Mouse (Mus musculus) liver, postnatal 0 days (tissue): ENCODE results near the gene Vars. TPM values are rescaled to one million over a fixed set of nuclear protein-coding genes. Genes with fewer than 3 reads are reported as not detected.
"Not testable (repeated sequence)": the region's sequence is repeated elsewhere in the genome, so short reads cannot be mapped to it uniquely, and the experiment has no call there.

Experiments used
- ATAC-seq: fragments of 200-750 bp; cut with Nextera tagmentation; 2 replicates; pipeline ENCODE4 v1.8.0; 2017; ENCODE audit warnings: mild to moderate bottlenecking, moderate library complexity
- DNase-seq: peaks from one replicate; pipeline ENCODE4 v3.0.0-alpha.2; 2016
- H3K27ac ChIP-seq: fragments of 300-500 bp; sonication (generic); 2 replicates; pipeline ENCODE4 v1.5.1; 2014; ENCODE audit warnings: antibody characterized with exemption, moderate library complexity, mild to moderate bottlenecking, low read depth
- H3K27me3 ChIP-seq: fragments of 300-500 bp; sonication (generic); 2 replicates; pipeline ENCODE4 v1.6.1; 2014; ENCODE audit warnings: low read length, control low read depth, mixed read lengths; ENCODE audit not compliant: insufficient read depth
- H3K36me3 ChIP-seq: fragments of 300-500 bp; sonication (generic); replicated peaks from 2 replicates; pipeline ENCODE4 v1.6.1; 2014; ENCODE audit warnings: mild to moderate bottlenecking, control low read depth, low read length, moderate library complexity, mixed read lengths; ENCODE audit not compliant: insufficient read depth
- H3K4me1 ChIP-seq: fragments of 300-500 bp; sonication (generic); 2 replicates; pipeline ENCODE4 v1.6.1; 2014; ENCODE audit warnings: antibody characterized with exemption, mild to moderate bottlenecking, control low read depth; ENCODE audit not compliant: insufficient read depth
- H3K4me2 ChIP-seq: fragments of 300-500 bp; sonication (generic); 2 replicates; pipeline ENCODE4 v1.6.1; 2014; ENCODE audit warnings: low read depth, mild to moderate bottlenecking, low read length, moderate library complexity, mixed read lengths
- H3K4me3 ChIP-seq: fragments of 300-500 bp; sonication (generic); 2 replicates; pipeline ENCODE4 v1.5.1; 2014; ENCODE audit warnings: low read depth, low read length
- H3K9ac ChIP-seq: fragments of 300-500 bp; sonication (generic); replicated peaks from 2 replicates; pipeline ENCODE4 v1.6.1; 2014; ENCODE audit warnings: mild to moderate bottlenecking, moderate library complexity
- H3K9me3 ChIP-seq: fragments of 300-500 bp; sonication (generic); 2 replicates; pipeline ENCODE4 v1.6.1; 2016; ENCODE audit warnings: mild to moderate bottlenecking, control low read depth, low read length, mixed read lengths
- CTCF ChIP-seq: sonication (generic); IDR thresholded peaks from 2 replicates; pipeline ENCODE4 v1.5.1; 2016; ENCODE audit warnings: antibody characterized with exemption, low read depth
- EP300 ChIP-seq: IDR thresholded peaks from 2 replicates; pipeline ENCODE4 v1.6.1; 2016; ENCODE audit warnings: antibody characterized with exemption, low read depth, mild to moderate bottlenecking
- WGBS: fragments of 180-500 bp; shearing (Covaris S2); extraction: QIAGEN DNeasy Blood & Tissue Kit; methylation state at CpG from one replicate; pipeline ENCODE4 v1.1.7; 2014; ENCODE audit not compliant: insufficient replicate concordance; 5-methylcytosine and 5-hydroxymethylcytosine counted together
- polyA plus RNA-seq: library from polyadenylated mRNA; unstranded; fragments of >200 nt; fragmentation: Nextera tagmentation; extraction: Ambion mirVana; gene quantifications from 2 replicates; pipeline ENCODE4 v1.2.1, GENCODE M21; 2015

The Vars gene
- polyA plus RNA-seq, 1 experiment from 2014 or later = 43.8 TPM

- Histone ChIP-seq H3K27ac (no peak overlapping the region), H3K27me3 (peaks cover 6% of the 10 kb centered on the region; the same call in 1 of the 2 replicates), H3K4me3 (no peak overlapping the region), H3K9ac (no peak overlapping the region), H3K4me1 (peaks cover 11% of the 10 kb centered on the region), H3K36me3 (peaks cover 2% of the 10 kb centered on the region; the same call in 1 of the 2 replicates), H3K9me3 (no peaks in the 10 kb centered on the region), H3K4me2 (no peak overlapping the region)
- 73% methylated on average over 4 of the region's 4 CpGs for WGBS
- DNase-seq (no peak), ATAC-seq (no peak)
- no peak for TF ChIP-seq EP300
- TF ChIP-seq CTCF = no peak
Observed at GRCm38 (mm10) chr17:34954831-34955230, 46.0 kb upstream of the Vars start.

- Histone ChIP-seq H3K27me3 (peaks cover 6% of the 10 kb centered on the region; the same call in 1 of the 2 replicates), H3K27ac (no peak overlapping the region), H3K4me2 (no peak overlapping the region), H3K36me3 (0 out of 2 replicates have a peak, but pooled peaks cover 2% of the 10 kb centered on the region), H3K9me3 (no peaks in the 10 kb centered on the region), H3K4me1 (peaks cover 11% of the 10 kb centered on the region), H3K9ac (no peak overlapping the region), H3K4me3 (no peak overlapping the region)
- TF ChIP-seq CTCF (no peak), EP300 (no peak)
- DNase-seq = no peak
- 76% methylated on average over 3 of the region's 3 CpGs for WGBS
- no peak for ATAC-seq
Observed at GRCm38 (mm10) chr17:34955884-34956283, 44.9 kb upstream of the Vars start.

GRCm38 (mm10) chr17:34956340-34956739 is 44.4 kb upstream of the Vars start:
- Histone ChIP-seq H3K4me3 (no peak overlapping the region), H3K9me3 (no peaks in the 10 kb centered on the region), H3K4me2 (no peak overlapping the region), H3K4me1 (peaks cover 10% of the 10 kb centered on the region), H3K27me3 (peaks cover 8% of the 10 kb centered on the region; the same call in 1 of the 2 replicates), H3K27ac (no peak overlapping the region), H3K9ac (no peak overlapping the region), H3K36me3 (no peaks in the 10 kb centered on the region)
- DNase-seq (no peak), ATAC-seq (no peak)
- no peak for TF ChIP-seq EP300
- TF ChIP-seq CTCF = peak; percentile 64
- WGBS = 33% methylated on average over 1 of the region's 1 CpGs

GRCm38 (mm10) chr17:34957291-34957690 is 43.5 kb upstream of the Vars start:
- H3K4me2 ChIP-seq, H3K4me3 ChIP-seq, H3K4me1 ChIP-seq, H3K9me3 ChIP-seq, H3K36me3 ChIP-seq, H3K27ac ChIP-seq, H3K27me3 ChIP-seq, DNase-seq, H3K9ac ChIP-seq, ATAC-seq: not testable (repeated sequence)
- 23% methylated on average over 20 of the region's 40 CpGs for WGBS

- H3K9ac ChIP-seq, H3K4me2 ChIP-seq, H3K4me1 ChIP-seq, DNase-seq, H3K4me3 ChIP-seq, H3K27me3 ChIP-seq, H3K27ac ChIP-seq, H3K9me3 ChIP-seq, H3K36me3 ChIP-seq, ATAC-seq: not testable (repeated sequence)
- 43% methylated on average over 16 of the region's 40 CpGs for WGBS
Observed at GRCm38 (mm10) chr17:34957966-34958365, 42.8 kb upstream of the Vars start.

- H3K27ac ChIP-seq, DNase-seq, H3K36me3 ChIP-seq, H3K4me1 ChIP-seq, H3K27me3 ChIP-seq, H3K9me3 ChIP-seq, H3K9ac ChIP-seq: not testable (repeated sequence)
- peak overlapping the region; percentile 77; the same call in 1 of the 2 replicates for H3K4me2 ChIP-seq
- H3K4me3 ChIP-seq = peak overlapping the region; percentile 52
- 1% methylated on average over 13 of the region's 47 CpGs for WGBS
- ATAC-seq = peak; percentile 22
Observed at GRCm38 (mm10) chr17:34958734-34959129, 42.1 kb upstream of the Vars start.

- H3K4me1 ChIP-seq, H3K9me3 ChIP-seq, H3K36me3 ChIP-seq, H3K27me3 ChIP-seq: not testable (repeated sequence)
- peak within 1 kb of the TSS; percentile 78 for H3K27ac ChIP-seq
- H3K4me3 ChIP-seq = peak within 1 kb of the TSS; percentile 52
- peak; percentile 63 for DNase-seq
- H3K9ac ChIP-seq = peak within 1 kb of the TSS; percentile 49
- 1% methylated on average over 29 of the region's 32 CpGs for WGBS
- ATAC-seq = peak; percentile 86
- H3K4me2 ChIP-seq = peak within 1 kb of the TSS; percentile 77
Observed at GRCm38 (mm10) chr17:34959130-34959778, 41.5 kb upstream of the Vars start, which contains the start of gene Hspa1b. TSS of gene Hspa1b (minus strand) at chr17:34959238.
